Mouse (Mus musculus): ENCODE results near the gene Glod4. TPM values are rescaled to one million over a fixed set of nuclear protein-coding genes. Genes with fewer than 3 reads are reported as not detected.
A peak's percentile ranks its signal among the peaks of the same experiment; 100 is the strongest.

Glod4 gene
- total RNA-seq, 2 experiments from 2014 or later = 51.0 to 57.8 TPM

DNA sequence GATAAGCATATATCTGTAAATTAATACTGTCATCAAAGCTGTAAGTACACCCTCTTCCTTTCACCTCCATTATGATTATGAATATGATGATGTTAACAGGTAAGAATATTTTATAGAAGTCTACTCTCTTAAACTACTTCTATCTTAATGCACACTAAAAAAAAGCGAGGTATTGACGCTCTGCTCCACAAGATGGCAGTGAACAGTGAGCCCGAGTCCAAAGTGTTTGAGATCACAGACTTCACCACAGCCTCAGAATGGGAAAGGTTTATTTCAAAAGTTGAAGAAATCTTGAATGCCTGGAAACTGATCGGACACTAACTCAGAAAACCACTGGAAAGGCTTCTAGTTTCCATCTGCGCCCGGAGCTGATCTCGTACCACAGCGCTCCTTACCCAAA, 149.9 kb downstream of the Glod4 start:
- no peak for DNase-seq (ENCODE audit: extremely low spot score in 1 of 2, low spot score in 1 of 2)

- no peak for DNase-seq (ENCODE audit: extremely low spot score in 1 of 2, low spot score in 1 of 2)
Observed at GRCm38 (mm10) chr11:76089776-76090175, 153.7 kb downstream of the Glod4 start.

DNA sequence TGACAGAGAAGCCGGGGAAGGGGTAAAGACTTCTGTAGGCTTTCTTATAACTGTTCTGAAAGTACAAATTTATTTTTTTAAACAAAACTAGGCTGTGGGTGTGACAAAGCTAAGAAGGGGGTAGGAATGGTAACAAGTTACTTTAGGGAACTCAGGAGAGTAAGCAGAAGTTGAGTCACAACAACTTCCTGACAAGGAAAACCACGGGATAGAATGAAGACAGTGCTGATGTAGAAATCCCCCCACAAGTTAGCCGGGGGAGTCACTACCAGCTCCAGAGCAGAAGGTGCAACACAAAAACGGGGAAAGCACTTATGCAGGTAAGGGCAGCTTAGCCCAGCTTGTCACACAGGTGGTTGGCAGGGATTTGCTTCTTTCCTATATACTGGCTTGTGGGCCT, 155.0 kb downstream of the Glod4 start:
- no peak for DNase-seq (ENCODE audit: extremely low spot score in 1 of 2, low spot score in 1 of 2)

GRCm38 (mm10) chr11:76085898-76086591, 157.5 kb downstream of the Glod4 start:
- peak in 1 of 2 experiments; percentile 58 for DNase-seq (ENCODE audit: extremely low spot score in 1 of 2, low spot score in 1 of 2)

DNA sequence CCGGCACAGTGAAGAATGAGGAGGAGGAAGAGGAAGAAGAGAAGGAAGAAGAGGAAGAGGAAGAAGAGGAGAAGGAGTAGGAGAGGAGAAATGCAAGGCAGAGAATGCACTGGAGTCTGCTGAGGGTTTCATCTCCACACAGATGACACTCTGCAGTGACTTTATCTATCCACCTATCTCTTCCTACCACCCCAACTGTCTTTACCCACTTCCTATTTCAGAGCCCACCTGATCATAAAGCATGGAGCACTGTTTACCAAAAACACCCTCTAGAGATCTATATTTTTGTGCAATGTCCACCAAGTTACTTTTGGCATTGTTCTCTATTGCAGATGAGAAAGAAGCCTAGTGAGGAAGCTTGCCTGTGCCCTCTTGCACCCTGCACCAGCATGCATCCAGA, 158.6 kb downstream of the Glod4 start:
- DNase-seq (ENCODE audit: extremely low spot score in 1 of 2, low spot score in 1 of 2) = no peak

DNA sequence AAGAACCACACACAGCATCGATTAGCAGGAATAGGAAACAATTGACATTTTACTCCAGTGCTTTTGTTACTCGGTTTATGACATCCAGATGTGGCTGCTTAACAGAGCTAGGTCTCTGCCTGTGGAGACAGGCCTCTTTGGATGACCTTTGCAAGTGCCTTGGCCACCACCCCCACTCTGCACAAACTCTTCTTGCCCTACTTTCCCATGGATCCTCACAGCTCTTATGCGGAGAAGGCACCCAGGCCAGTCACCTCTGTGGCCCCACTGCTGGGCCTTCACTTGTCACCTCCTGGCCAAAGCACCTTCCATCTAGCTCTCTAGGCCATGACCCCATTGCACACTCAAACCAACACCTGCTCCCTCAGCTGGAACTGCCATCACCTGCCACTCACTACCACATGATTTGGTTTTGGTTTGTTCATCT, 159.6 kb downstream of the Glod4 start:
- DNase-seq (ENCODE audit: extremely low spot score in 1 of 2, low spot score in 1 of 2) = no peak

DNA sequence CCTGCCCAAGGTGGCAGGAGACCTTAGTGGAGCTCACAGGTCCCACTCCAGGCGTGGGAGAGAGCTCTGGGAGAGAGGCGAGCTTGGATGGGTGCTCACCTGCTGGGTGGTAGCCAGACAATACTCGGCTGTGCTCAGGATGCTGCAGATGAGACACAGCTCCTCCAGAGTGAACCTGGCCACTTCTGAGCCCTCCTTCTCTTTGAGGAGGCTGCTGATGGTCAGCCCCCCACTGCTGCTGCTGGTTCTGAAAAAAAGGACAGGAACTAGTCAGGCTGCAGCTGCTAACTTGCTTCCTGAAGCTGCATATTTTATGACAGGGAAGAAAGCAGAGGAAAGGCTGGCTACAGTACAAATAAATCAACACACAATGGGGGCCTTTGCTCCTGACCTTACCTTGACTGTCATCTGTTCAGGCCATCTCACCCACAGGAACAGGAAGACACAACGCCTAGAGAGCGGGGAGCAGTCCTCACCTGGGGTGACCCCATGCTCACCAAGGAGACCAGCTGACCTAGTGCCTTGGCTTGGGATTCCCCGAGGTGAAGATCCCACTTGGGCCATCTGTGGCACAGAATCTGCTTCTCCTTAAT, 162.4 kb downstream of the Glod4 start:
- DNase-seq (ENCODE audit: extremely low spot score in 1 of 2, low spot score in 1 of 2) = no peak

DNA sequence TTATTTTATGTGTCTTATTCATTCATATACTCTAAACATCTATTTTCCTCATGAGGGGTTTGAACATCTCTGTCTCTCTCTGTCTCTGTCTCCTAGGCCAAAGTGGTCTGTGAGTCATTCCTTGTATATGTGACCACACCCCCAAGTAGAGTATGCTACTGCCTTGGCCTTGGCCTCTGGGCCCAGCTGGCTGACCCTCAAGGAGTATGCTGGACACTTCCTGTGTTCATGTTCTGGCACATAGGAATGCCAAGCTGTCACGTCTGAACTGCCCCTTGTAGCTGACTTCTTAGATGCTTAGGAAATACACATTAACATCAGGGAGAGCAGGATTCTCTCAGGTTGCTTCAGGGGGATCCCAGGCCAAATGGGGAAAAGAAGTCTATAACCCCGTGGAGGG, 163.2 kb downstream of the Glod4 start:
- DNase-seq (ENCODE audit: extremely low spot score in 1 of 2, low spot score in 1 of 2) = no peak

GRCm38 (mm10) chr11:76077341-76077740, 166.2 kb downstream of the Glod4 start:
- no peak for DNase-seq (ENCODE audit: extremely low spot score in 1 of 2, low spot score in 1 of 2)

DNA sequence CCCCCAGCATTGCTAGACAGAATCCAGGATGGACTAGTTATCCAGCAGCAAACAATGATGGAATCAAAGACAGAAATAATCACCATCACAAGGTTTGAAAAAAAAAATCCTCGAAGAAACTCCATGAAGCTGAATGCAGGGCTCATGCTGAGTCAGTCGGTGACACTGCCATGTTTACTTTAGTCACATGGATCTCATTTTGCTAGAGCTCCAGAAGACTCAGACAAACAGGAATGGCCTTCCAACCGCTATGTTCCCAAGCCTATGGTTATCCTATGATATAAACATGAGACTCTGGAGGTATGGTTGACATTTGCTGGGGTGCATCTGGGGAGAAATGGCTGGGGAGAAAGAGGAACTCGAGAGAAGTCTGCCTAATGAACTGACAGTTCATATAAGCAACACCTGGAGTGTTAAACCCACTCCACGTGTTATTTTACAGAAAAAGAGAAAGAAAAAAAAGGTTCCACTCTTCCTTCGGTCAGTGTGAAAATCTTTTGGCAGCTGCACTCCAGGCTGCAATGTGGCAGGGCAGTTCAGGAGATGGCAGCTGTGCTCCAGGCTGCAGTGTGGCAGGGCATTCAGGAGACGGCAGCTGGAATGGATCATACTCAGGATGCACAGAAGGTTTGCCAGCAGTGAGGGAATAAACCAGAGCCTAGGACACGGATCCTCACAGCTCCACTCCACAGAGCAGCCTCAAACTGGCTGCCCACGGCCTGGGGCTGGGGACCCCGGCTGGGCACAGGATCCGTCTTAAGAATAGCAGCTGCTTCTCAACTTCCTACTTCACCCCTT, 169.0 kb downstream of the Glod4 start:
- DNase-seq (ENCODE audit: extremely low spot score in 1 of 2, low spot score in 1 of 2) = no peak

Other genes starting within 250 kb of the Glod4 start
- 1 to 10 TPM; 2.4 to 3.0 TPM for gene 1700016K19Rik, start 243.8 kb downstream of the Glod4 start, total RNA-seq (2021)
- gene Rflnb, start 215.9 kb downstream of the Glod4 start, total RNA-seq (2021) = 10 to 100 TPM in 1 of 2 experiments, 1 to 10 TPM in 1; 9.6 to 10.3 TPM
- gene Vps53, start 64.1 kb downstream of the Glod4 start, total RNA-seq (2021) = 10 to 100 TPM; 90.3 to 94.4 TPM
- 10 to 100 TPM; 18.6 to 22.0 TPM for gene Fam57a, start 64.1 kb downstream of the Glod4 start, total RNA-seq (2021)
- gene Dbil5, start 26.1 kb downstream of the Glod4 start, total RNA-seq (2021) = 1 to 10 TPM; 1.2 to 1.4 TPM
- 10 to 100 TPM in 1 of 2 experiments, 1 to 10 TPM in 1; 7.2 to 11.7 TPM for gene Gemin4, start 26.1 kb downstream of the Glod4 start, total RNA-seq (2021)
- 10 to 100 TPM; 17.2 to 17.4 TPM for gene Mrm3, start within 50 bp of the Glod4 start, total RNA-seq (2021)
- gene Nxn, start 155.4 kb upstream of the Glod4 start, total RNA-seq (2021) = 10 to 100 TPM in 1 of 2 experiments, 1 to 10 TPM in 1; 8.9 to 12.4 TPM
- 10 to 100 TPM; 25.9 to 39.4 TPM for gene Timm22, start 163.2 kb upstream of the Glod4 start, total RNA-seq (2021)